Mouse (Mus musculus) c-Kit-positive CD71-positive TER-119-positive erythroid progenitor cells, embryonic 14.5 days (primary cell): ENCODE results near the gene Gm10053.
"Not testable (repeated sequence)": the region's sequence is repeated elsewhere in the genome, so short reads cannot be mapped to it uniquely, and the experiment has no call there.

ENCODE experiments used
- DNase-seq: peaks from one replicate; pipeline ENCODE4 v3.0.0-alpha.2; 2013; ENCODE audit warnings: low spot score

The Gm10053 gene

GRCm38 (mm10) chr19:24875129-24875870, at the start of gene Gm10053:
TSS of gene Gm10053 (plus strand) at chr19:24875686.
- DNase-seq: not testable (repeated sequence)

- no peak for DNase-seq
Observed at GRCm38 (mm10) chr19:24842080-24842479, 33.4 kb upstream of the Gm10053 start.

- DNase-seq: no peak
Observed at GRCm38 (mm10) chr19:24845007-24845546, 30.4 kb upstream of the Gm10053 start.

GRCm38 (mm10) chr19:24848345-24848744, 27.1 kb upstream of the Gm10053 start:
- no peak for DNase-seq

- DNase-seq: no peak
Observed at GRCm38 (mm10) chr19:24848844-24849243, 26.6 kb upstream of the Gm10053 start.

- no peak for DNase-seq
Observed at GRCm38 (mm10) chr19:24851456-24852315, 23.8 kb upstream of the Gm10053 start.

- DNase-seq: no peak
Observed at GRCm38 (mm10) chr19:24861276-24861611, 14.2 kb upstream of the Gm10053 start.

GRCm38 (mm10) chr19:24861612-24862451, 13.7 kb upstream of the Gm10053 start, which contains the start of gene Pgm5:
TSS of gene Pgm5 (minus strand) at chr19:24861855.
- DNase-seq: no peak

- DNase-seq: no peak
Observed at GRCm38 (mm10) chr19:24865436-24865835, 10.1 kb upstream of the Gm10053 start.

GRCm38 (mm10) chr19:24871037-24871635, 4.3 kb upstream of the Gm10053 start:
- peak; percentile 50 for DNase-seq

- DNase-seq: no peak
Observed at GRCm38 (mm10) chr19:24873873-24874272, 1.6 kb upstream of the Gm10053 start.

- no peak for DNase-seq
Observed at GRCm38 (mm10) chr19:24881237-24881636, 5.8 kb downstream of the Gm10053 start.

GRCm38 (mm10) chr19:24885504-24885903, 10.0 kb downstream of the Gm10053 start:
- DNase-seq: peak; percentile 20

- DNase-seq: no peak
Observed at GRCm38 (mm10) chr19:24886888-24887287, 11.4 kb downstream of the Gm10053 start.

- DNase-seq: no peak
Observed at GRCm38 (mm10) chr19:24896536-24896935, 21.1 kb downstream of the Gm10053 start.

GRCm38 (mm10) chr19:24897006-24897895, 21.8 kb downstream of the Gm10053 start:
- no peak for DNase-seq

- DNase-seq: no peak
Observed at GRCm38 (mm10) chr19:24897896-24898736, 22.6 kb downstream of the Gm10053 start.

- no peak for DNase-seq
Observed at GRCm38 (mm10) chr19:24898737-24899577, 23.5 kb downstream of the Gm10053 start.
